Mouse (Mus musculus) stomach, postnatal 0 days (tissue): ENCODE measurements around the gene Acin1. TPM values are rescaled to one million over a fixed set of nuclear protein-coding genes. Genes with fewer than 3 reads are reported as not detected.

Experiments used
- ATAC-seq: fragments of 200-750 bp; cut with Nextera tagmentation; 2 replicates; pipeline ENCODE4 v1.8.0; 2017; ENCODE audit not compliant: low FRiP score, low TSS enrichment
- DNase-seq: peaks from one replicate; pipeline ENCODE4 v3.0.0-alpha.2; 2016; ENCODE audit warnings: low spot score
- H3K27ac ChIP-seq: fragments of 300-500 bp; sonication (generic); replicated peaks from 2 replicates; pipeline ENCODE4 v1.5.1; 2014; ENCODE audit warnings: mild to moderate bottlenecking, control low read depth
- H3K27me3 ChIP-seq: fragments of 300-500 bp; sonication (generic); 2 replicates; pipeline ENCODE4 v1.6.1; 2014; ENCODE audit warnings: low read length; ENCODE audit not compliant: control insufficient read depth, insufficient read depth
- H3K36me3 ChIP-seq: fragments of 300-500 bp; sonication (generic); 2 replicates; pipeline ENCODE4 v1.6.1; 2014; ENCODE audit warnings: low read length, mixed read lengths; ENCODE audit not compliant: control insufficient read depth, insufficient read depth
- H3K4me1 ChIP-seq: fragments of 300-500 bp; sonication (generic); replicated peaks from 2 replicates; pipeline ENCODE4 v1.6.1; 2014; ENCODE audit warnings: antibody characterized with exemption; ENCODE audit not compliant: control insufficient read depth, insufficient read depth
- H3K4me2 ChIP-seq: fragments of 300-500 bp; sonication (generic); replicated peaks from 2 replicates; pipeline ENCODE4 v1.6.1; 2014; ENCODE audit warnings: low read depth, mild to moderate bottlenecking, control low read depth, moderate library complexity
- H3K4me3 ChIP-seq: fragments of 300-500 bp; sonication (generic); 2 replicates; pipeline ENCODE4 v1.5.1; 2014; ENCODE audit warnings: low read depth, low read length, control low read depth
- H3K9ac ChIP-seq: fragments of 300-500 bp; sonication (generic); 2 replicates; pipeline ENCODE4 v1.6.1; 2014; ENCODE audit warnings: mild to moderate bottlenecking, low read length, control low read depth, mixed read lengths
- H3K9me3 ChIP-seq: fragments of 300-500 bp; sonication (generic); 2 replicates; pipeline ENCODE4 v1.6.1; 2016; ENCODE audit warnings: low read length; ENCODE audit not compliant: control insufficient read depth
- CTCF ChIP-seq: IDR thresholded peaks from 2 replicates; pipeline ENCODE4 v1.5.1; 2016; ENCODE audit warnings: antibody characterized with exemption, low read depth, mild to moderate bottlenecking, moderate library complexity
- EP300 ChIP-seq: optimal IDR thresholded peaks from 2 replicates; pipeline ENCODE3; 2016; ENCODE audit warnings: antibody characterized with exemption
- WGBS: fragments of 180-500 bp; shearing (Covaris S2); extraction: QIAGEN DNeasy Blood & Tissue Kit; methylation state at CpG from one replicate; pipeline ENCODE4 v1.1.7; 2014; 5-methylcytosine and 5-hydroxymethylcytosine counted together
- microRNA counts: library from miRNA; unstranded; fragments of <30 nt; microRNA quantifications from one replicate; lab custom pipeline; 2015
- microRNA-seq: library from miRNA; unstranded; fragments of <30 nt; microRNA quantifications from one replicate; pipeline ENCODE4, GENCODE M21; 2016
- polyA plus RNA-seq: library from polyadenylated mRNA; unstranded; fragments of >200 nt; fragmentation: Nextera tagmentation; extraction: Ambion mirVana; gene quantifications from 2 replicates; pipeline ENCODE4 v1.2.1, GENCODE M21; 2015

Gene Acin1
- polyA plus RNA-seq, 1 experiment from 2014 or later: 46.9 TPM

GRCm38 (mm10) chr14:54601601-54602000 lies 85.1 kb downstream of the Acin1 start:
- ATAC-seq (no peak), DNase-seq (no peak)
- no peaks in the 10 kb centered on the region for H3K9me3 ChIP-seq
- H3K9ac ChIP-seq: no peak overlapping the region
- no peaks in the 10 kb centered on the region for H3K36me3 ChIP-seq
- H3K4me3 ChIP-seq: no peak overlapping the region
- TF ChIP-seq EP300: no peak
- TF ChIP-seq CTCF: no peak
- 41% methylated on average over 2 of the region's 2 CpGs for WGBS
- H3K27me3 ChIP-seq: no peaks in the 10 kb centered on the region
- H3K4me2 ChIP-seq: no peak overlapping the region
- H3K27ac ChIP-seq: no peak overlapping the region
- no peaks in the 10 kb centered on the region for H3K4me1 ChIP-seq

GRCm38 (mm10) chr14:54597084-54597483 lies 89.6 kb downstream of the Acin1 start:
- Histone ChIP-seq H3K9me3 (no peaks in the 10 kb centered on the region), H3K36me3 (0 out of 2 replicates have a peak, but pooled peaks cover 8% of the 10 kb centered on the region), H3K9ac (no peak overlapping the region), H3K27ac (no peak overlapping the region), H3K27me3 (no peaks in the 10 kb centered on the region), H3K4me3 (no peak overlapping the region), H3K4me1 (no peaks in the 10 kb centered on the region), H3K4me2 (no peak overlapping the region)
- DNase-seq (no peak), ATAC-seq (no peak)
- 77% methylated on average over 7 of the region's 7 CpGs for whole genome bisulfite sequencing
- TF ChIP-seq CTCF (peak; percentile 65), EP300 (no peak)

GRCm38 (mm10) chr14:54594631-54595414 lies 91.9 kb downstream of the Acin1 start:
- no peak for TF ChIP-seq CTCF
- TF ChIP-seq EP300: no peak
- 73% methylated on average over 27 of the region's 28 CpGs for whole genome bisulfite sequencing
- H3K4me3 ChIP-seq: no peak overlapping the region
- H3K4me2 ChIP-seq: no peak overlapping the region
- no peak overlapping the region for H3K27ac ChIP-seq
- ATAC-seq (no peak), DNase-seq (no peak)
- H3K27me3 ChIP-seq: no peaks in the 10 kb centered on the region
- no peaks in the 10 kb centered on the region for H3K9me3 ChIP-seq
- H3K4me1 ChIP-seq: no peaks in the 10 kb centered on the region
- H3K9ac ChIP-seq: no peak overlapping the region
- 0 out of 2 replicates have a peak, but pooled peaks cover 8% of the 10 kb centered on the region for H3K36me3 ChIP-seq

GRCm38 (mm10) chr14:54594055-54594454 lies 92.7 kb downstream of the Acin1 start:
- Histone ChIP-seq H3K9ac (no peak overlapping the region), H3K9me3 (no peaks in the 10 kb centered on the region), H3K4me1 (no peaks in the 10 kb centered on the region), H3K27ac (no peak overlapping the region), H3K4me2 (no peak overlapping the region), H3K27me3 (no peaks in the 10 kb centered on the region), H3K36me3 (0 out of 2 replicates have a peak, but pooled peaks cover 8% of the 10 kb centered on the region), H3K4me3 (no peak overlapping the region)
- 88% methylated on average over 3 of the region's 3 CpGs for WGBS
- TF ChIP-seq EP300: no peak
- peak; percentile 48 for TF ChIP-seq CTCF
- ATAC-seq (no peak), DNase-seq (no peak)

GRCm38 (mm10) chr14:54592319-54592934 lies 94.3 kb downstream of the Acin1 start:
- no peak overlapping the region for H3K9ac ChIP-seq
- TF ChIP-seq CTCF: no peak
- TF ChIP-seq EP300: no peak
- H3K4me1 ChIP-seq: no peaks in the 10 kb centered on the region
- DNase-seq (no peak), ATAC-seq (no peak)
- peak overlapping the region; percentile 53 for H3K27ac ChIP-seq
- H3K9me3 ChIP-seq: no peaks in the 10 kb centered on the region
- H3K4me2 ChIP-seq: no peak overlapping the region
- H3K4me3 ChIP-seq: no peak overlapping the region
- 40% methylated on average over 10 of the region's 10 CpGs for WGBS
- H3K36me3 ChIP-seq: 0 out of 2 replicates have a peak, but pooled peaks cover 8% of the 10 kb centered on the region
- H3K27me3 ChIP-seq: no peaks in the 10 kb centered on the region

MicroRNAs within 50 kb of the gene (microRNA counts, 519-probe panel; counts per million panel counts)
- not detected for microRNA mmu-miR-686 (lab: Ali Mortazavi, UCI)

Small RNA genes lying within 50 kb of the gene (microRNA-seq; reads per million reads assigned to microRNA genes)
- gene Mir686 (not detected), gene Mir6948 (not detected)

Other genes with a start within 250 kb of the Acin1 start
- gene Lrp10, start 222.8 kb downstream of the Acin1 start, polyA plus RNA-seq: 59.3 and 70.0 TPM in 2 replicates
- 0.47 and 0.59 TPM in 2 replicates for gene Rem2, start 210.8 kb downstream of the Acin1 start, polyA plus RNA-seq
- 28.1 and 29.2 TPM in 2 replicates for gene Prmt5, start 169.4 kb downstream of the Acin1 start, polyA plus RNA-seq
- gene Haus4, start 132.3 kb downstream of the Acin1 start, polyA plus RNA-seq: 23.7 and 24.1 TPM in 2 replicates
- gene Ajuba, start 109.4 kb downstream of the Acin1 start, polyA plus RNA-seq: 18.9 and 26.4 TPM in 2 replicates
- gene 4931414P19Rik, start 80.9 kb downstream of the Acin1 start, polyA plus RNA-seq: 2.4 and 3.0 TPM in 2 replicates
- 279 and 291 TPM in 2 replicates for gene Psmb5, start 68.9 kb downstream of the Acin1 start, polyA plus RNA-seq
- 0.02 TPM in 1 of 2 replicates, not detected in the other for gene Psmb11, start 65.5 kb downstream of the Acin1 start, polyA plus RNA-seq
- gene Gm17606, start 46.0 kb downstream of the Acin1 start, polyA plus RNA-seq: not detected in 2 replicates
- 0.63 and 0.68 TPM in 2 replicates for gene Cdh24, start 45.6 kb downstream of the Acin1 start, polyA plus RNA-seq
- 60.8 and 61.7 TPM in 2 replicates for gene 1700123O20Rik, start 715 bp downstream of the Acin1 start, polyA plus RNA-seq
- gene Gm29776, start 11.9 kb upstream of the Acin1 start, polyA plus RNA-seq: 0.08 and 0.11 TPM in 2 replicates
- 0.10 TPM in 1 of 2 replicates, not detected in the other for gene Cebpe, start 25.2 kb upstream of the Acin1 start, polyA plus RNA-seq
- gene Slc7a8, start 95.0 kb upstream of the Acin1 start, polyA plus RNA-seq: 3.1 and 4.2 TPM in 2 replicates
- gene Rnf212b, start 127.2 kb upstream of the Acin1 start, polyA plus RNA-seq: not detected in 2 replicates
- 4.5 and 5.0 TPM in 2 replicates for gene Homez, start 184.0 kb upstream of the Acin1 start, polyA plus RNA-seq
- 1.7 and 2.2 TPM in 2 replicates for gene Ppp1r3e, start 190.6 kb upstream of the Acin1 start, polyA plus RNA-seq
- 4.3 and 4.7 TPM in 2 replicates for gene Bcl2l2, start 196.4 kb upstream of the Acin1 start, polyA plus RNA-seq
- gene Gm20521, start 196.5 kb upstream of the Acin1 start, polyA plus RNA-seq: 1.2 TPM in 2 replicates
- 46.4 and 56.2 TPM in 2 replicates for gene Pabpn1, start 205.6 kb upstream of the Acin1 start, polyA plus RNA-seq
- 15.4 and 20.6 TPM in 2 replicates for gene Slc22a17, start 226.2 kb upstream of the Acin1 start, polyA plus RNA-seq
- 14.1 and 16.8 TPM in 2 replicates for gene Efs, start 239.2 kb upstream of the Acin1 start, polyA plus RNA-seq
- gene Il25, start 245.8 kb upstream of the Acin1 start, polyA plus RNA-seq: 0.15 TPM in 1 of 2 replicates, not detected in the other
- 3.3 and 4.6 TPM in 2 replicates for gene Cmtm5, start 249.3 kb upstream of the Acin1 start, polyA plus RNA-seq